Mouse (Mus musculus): Measurements from ENCODE around the gene Fam102b.

The Fam102b gene

GRCm38 (mm10) chr3:108961226-108961625, 66.2 kb downstream of the Fam102b start:
- no peak for DNase-seq (ENCODE audit: low spot score)

GRCm38 (mm10) chr3:108959680-108960295, 67.6 kb downstream of the Fam102b start:
- no peak for DNase-seq (ENCODE audit: low spot score)

GRCm38 (mm10) chr3:108957976-108958375, 69.4 kb downstream of the Fam102b start:
- no peak for DNase-seq (ENCODE audit: low spot score)

- DNase-seq (ENCODE audit: low spot score) = no peak
Measured at GRCm38 (mm10) chr3:108940996-108941395, 86.4 kb downstream of the Fam102b start.

GRCm38 (mm10) chr3:108940001-108940633, 87.3 kb downstream of the Fam102b start, which contains the start of gene Gm9857:
Gm9857 (minus strand) TSS chr3:108940445.
- no peak for DNase-seq (ENCODE audit: low spot score)

- DNase-seq (ENCODE audit: low spot score) = no peak
Measured at GRCm38 (mm10) chr3:108939573-108939972, 87.8 kb downstream of the Fam102b start, which contains the start of gene Henmt1. Henmt1 (plus strand) TSS chr3:108939873.

GRCm38 (mm10) chr3:108938691-108939090, 88.7 kb downstream of the Fam102b start:
- no peak for DNase-seq (ENCODE audit: low spot score)

GRCm38 (mm10) chr3:108933557-108933956, 93.8 kb downstream of the Fam102b start:
- DNase-seq (ENCODE audit: low spot score) = no peak

- DNase-seq (ENCODE audit: low spot score) = no peak
Measured at GRCm38 (mm10) chr3:108926308-108926707, 101.1 kb downstream of the Fam102b start.

GRCm38 (mm10) chr3:108925677-108926076, 101.7 kb downstream of the Fam102b start:
- DNase-seq (ENCODE audit: low spot score) = no peak

- no peak for DNase-seq (ENCODE audit: low spot score)
Measured at GRCm38 (mm10) chr3:108921822-108922221, 105.6 kb downstream of the Fam102b start.
